Mouse (Mus musculus): ENCODE measurements around the gene Map3k5.
"Not testable (repeated sequence)": the region's sequence is repeated elsewhere in the genome, so short reads cannot be mapped to it uniquely, and the experiment has no call there.

Gene Map3k5

DNA sequence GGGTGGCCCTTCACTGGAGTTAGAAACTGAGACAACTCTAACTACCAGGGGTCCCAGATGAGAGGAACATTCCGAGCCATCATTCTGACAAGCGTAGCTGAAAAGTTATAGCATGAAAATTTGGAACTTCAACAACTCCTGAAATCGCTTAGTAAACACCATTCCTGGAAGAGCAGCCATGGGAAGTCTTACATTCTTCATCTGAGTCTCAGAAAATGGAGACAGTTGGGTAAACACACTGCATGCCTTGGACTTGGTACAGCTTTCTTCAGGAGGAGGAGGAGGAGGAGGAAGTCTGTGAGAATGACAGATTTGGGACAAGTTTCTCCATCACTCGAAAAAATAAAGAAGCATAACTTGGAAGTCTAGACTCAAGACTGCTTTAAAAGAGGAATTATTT lies 29.8 kb downstream of the Map3k5 start:
- DNase-seq (ENCODE audit: low read depth, low spot score): peak; percentile 61

DNA sequence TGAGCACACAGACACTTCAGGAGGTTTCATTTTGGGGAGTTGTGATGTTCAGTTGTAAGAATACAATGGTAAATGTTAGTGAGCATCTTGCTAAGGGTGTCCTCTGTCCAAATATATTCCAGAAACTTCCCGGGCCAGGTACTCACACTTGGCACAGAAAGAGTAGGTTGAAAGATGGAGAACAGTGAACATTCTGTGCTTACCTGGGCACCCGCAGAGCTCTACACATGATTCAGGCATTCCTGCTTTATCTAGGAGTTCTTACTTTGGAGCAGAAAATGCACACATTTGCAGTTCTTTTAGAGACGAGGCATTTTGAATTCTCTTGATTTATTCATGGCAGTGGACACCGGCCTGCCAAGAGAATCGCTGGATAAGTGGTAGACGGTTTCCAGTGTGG lies 32.3 kb downstream of the Map3k5 start:
- DNase-seq (ENCODE audit: low read depth, low spot score): peak; percentile 32

DNA sequence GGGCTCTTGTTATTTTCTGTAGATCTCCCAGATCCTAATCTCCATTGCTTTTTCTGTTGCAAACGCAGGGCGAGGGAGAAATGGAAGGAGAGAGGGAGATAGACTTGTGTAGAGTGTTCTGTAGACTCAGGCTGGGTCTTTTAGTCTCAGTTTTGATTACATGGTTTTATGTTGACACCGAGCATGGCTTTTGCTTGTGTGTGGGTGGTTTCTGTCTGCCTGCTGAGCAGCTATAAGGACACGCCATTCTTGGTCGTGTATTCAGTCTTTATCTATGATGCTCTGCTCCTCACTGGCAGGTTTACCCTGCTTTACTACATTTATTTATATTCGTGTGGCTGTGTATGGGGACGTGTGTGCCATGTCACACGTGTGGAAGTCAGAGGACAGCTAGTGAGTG lies 34.2 kb downstream of the Map3k5 start:
- no peak for DNase-seq (ENCODE audit: low read depth, low spot score)

DNA sequence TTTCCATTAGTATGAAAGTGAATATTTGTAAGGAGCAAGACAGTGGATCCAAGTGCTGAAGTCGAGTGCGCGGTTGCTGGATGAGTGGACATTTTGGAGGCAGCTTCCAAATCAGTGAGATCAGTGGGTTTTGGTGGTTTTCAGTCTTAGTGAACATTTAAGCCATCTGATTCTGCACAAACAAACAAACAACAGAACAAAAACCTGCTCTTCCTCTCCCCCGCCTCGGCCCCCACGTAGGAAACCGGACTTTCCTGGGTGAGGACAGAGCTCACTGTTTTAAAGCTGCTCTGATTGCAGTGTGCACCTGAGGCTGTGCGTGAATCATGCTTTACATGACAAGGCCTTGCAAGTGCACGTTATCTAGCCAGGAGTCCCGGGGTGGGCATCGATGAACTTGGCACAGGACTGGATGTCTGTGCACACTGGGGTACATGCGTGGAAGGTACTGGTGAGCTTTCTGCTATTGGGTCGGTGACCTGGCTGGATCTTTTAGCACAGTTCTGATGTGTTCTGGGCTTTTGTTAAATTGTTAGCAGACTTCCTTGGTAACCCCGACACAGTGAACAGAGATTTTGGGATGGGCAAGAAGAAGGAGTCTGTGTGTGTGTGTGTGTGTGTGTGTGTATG lies 35.7 kb downstream of the Map3k5 start:
- DNase-seq (ENCODE audit: low read depth, low spot score): no peak

DNA sequence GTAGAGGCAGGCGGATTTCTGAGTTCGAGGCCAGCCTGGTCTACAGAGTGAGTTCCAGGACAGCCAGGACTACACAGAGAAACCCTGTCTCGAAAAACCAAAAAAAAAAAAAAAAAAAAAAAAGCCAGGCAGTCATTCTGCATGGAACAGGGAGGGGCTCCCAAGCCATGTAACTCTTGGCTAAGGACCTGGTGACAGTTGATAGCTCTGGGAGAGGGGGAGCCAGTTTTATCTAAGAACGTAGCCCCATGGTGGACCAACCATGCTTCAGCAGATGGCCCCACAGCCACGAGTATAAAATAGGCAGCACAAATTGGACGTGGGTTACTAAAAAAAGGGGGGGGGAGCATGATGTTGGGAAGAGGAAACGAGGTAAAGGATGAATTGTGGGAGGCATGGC lies 37.2 kb downstream of the Map3k5 start:
- DNase-seq (ENCODE audit: low read depth, low spot score): not testable (repeated sequence)

DNA sequence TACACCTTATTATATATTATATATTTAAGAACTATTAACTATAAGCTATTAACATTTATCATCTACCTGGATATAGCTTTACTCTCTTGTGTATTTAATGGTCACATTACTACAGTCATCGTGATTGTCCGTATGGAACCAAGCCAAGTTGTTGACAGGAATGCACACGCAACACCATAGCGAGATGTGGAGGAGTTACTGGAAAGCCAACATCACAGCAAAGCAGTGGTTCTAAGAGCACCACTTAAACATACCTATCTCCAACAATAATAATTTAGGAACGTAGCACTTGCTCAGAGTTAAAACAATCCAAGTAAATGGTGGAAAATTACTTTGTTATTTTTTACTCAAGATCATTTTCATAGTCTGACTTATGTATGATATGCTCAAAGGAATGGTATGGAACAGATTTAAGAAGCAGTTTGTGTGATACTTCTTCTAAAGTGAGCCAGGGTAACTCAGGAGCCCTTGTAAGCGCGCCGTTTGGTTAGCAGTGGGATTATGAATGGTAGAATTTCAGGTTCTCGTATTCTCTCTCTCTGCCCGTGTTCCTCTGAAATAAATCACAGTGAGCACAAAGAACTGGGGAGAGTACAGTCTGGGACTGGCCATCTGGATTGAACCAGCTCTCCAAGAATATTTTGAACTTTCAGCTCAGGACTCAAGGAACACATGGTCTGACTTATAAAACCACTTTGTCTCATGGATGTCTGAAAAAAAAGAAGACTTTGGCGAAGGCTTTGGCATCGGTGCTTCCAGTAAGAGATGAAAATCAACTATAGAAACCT lies 39.2 kb downstream of the Map3k5 start:
- DNase-seq (ENCODE audit: low read depth, low spot score): peak; percentile 41

DNA sequence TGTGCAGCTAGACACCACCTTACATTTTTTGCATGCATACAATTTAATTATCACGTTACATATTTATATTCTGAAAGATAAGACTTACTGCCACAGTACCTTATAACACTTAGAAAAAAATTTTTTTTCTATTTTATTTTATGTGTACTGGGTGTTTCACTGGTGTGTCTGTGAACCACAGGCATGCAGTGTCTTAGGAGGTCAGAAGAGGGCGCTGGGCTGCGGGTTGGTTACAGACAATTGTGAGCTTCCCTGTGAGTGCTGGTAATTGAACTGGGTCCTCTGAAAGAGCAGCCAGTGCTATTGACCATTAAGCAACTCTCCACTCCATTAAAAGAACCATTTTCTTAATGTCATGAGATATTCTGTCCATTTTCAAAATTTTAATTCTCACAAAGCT lies 43.3 kb downstream of the Map3k5 start:
- no peak for DNase-seq (ENCODE audit: low read depth, low spot score)

DNA sequence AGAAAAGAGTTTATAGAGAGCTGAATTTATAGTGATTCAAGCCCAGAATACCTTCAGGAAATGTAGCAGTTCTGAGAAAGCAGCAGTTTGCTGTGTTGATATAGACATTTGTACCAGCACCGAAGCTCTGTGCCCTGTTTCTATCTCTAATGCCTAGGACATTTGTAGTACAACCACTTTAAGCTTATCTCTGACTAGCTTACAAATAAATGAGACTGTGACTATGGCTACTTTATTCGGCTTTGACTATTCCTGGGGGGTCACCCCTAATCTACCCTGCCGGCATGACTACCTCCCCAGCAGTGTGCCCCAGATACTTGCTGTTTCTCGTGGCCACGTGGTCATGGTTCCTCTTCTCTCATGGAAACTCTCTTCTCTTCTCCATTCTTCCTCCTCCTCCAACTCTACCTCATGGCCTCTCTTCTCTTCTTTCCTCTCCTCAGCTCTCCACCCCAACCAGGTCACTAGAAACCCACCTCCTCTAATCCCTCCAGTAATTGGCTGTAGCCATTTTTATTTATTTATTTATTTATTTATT lies 44.5 kb downstream of the Map3k5 start:
- DNase-seq (ENCODE audit: low read depth, low spot score): no peak

DNA sequence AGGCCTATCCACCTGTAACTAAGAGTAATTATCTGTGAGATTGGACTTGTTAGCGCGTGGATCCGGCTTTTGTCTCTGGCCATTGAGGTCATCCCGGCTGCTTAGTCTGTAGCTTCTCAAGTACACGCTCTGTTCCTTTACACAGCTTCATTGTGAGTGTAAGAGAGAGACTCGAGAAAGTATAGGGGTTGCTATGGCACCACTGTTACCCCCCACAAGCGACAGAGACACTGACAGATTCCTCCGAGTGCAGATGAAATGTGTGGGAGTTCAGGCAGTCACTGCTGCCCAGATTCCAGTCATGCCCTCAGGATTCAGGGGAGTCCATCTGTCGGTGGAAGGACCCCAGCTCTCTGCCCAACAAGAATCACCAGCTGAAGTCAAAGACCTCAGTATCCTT lies 53.5 kb downstream of the Map3k5 start:
- peak; percentile 55 for DNase-seq (ENCODE audit: low read depth, low spot score)

DNA sequence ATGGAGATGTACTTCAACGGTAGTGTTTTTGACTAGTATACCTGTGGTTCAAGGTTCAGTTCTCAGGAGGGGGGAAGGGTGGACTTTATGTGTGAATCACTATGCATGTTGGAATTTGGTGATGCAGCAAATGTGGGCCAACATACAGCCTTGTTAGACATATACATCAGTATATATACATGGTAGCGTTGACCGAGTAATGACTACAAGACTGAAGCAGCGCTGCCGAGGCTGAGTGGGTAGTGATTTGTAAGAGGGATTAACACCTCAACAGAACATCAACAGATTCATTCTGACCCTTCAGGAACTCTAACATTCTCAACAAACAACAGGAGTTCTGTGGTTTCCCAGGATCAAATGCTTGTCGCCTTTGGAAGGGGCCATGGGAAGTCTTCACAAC lies 55.7 kb downstream of the Map3k5 start:
- no peak for DNase-seq (ENCODE audit: low read depth, low spot score)

DNA sequence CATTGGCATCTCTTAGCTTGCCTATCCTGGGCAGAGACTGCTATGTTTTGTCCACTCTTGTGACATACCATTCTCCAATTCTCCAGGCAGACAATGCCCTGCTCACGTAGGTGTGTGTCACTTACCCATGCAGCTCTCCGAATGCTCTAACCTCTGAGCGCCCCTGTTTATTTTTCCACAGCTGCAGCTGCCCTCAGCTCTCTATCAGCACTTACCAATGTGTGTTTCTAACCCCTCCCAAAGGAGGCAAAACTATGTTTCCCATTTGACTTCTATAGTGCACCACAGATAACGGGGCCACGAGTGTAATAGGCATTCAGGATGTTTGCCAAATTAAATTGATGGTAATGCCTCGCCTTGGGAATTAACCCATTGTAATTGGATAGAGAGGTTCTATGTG lies 56.4 kb downstream of the Map3k5 start:
- DNase-seq (ENCODE audit: low read depth, low spot score): no peak

DNA sequence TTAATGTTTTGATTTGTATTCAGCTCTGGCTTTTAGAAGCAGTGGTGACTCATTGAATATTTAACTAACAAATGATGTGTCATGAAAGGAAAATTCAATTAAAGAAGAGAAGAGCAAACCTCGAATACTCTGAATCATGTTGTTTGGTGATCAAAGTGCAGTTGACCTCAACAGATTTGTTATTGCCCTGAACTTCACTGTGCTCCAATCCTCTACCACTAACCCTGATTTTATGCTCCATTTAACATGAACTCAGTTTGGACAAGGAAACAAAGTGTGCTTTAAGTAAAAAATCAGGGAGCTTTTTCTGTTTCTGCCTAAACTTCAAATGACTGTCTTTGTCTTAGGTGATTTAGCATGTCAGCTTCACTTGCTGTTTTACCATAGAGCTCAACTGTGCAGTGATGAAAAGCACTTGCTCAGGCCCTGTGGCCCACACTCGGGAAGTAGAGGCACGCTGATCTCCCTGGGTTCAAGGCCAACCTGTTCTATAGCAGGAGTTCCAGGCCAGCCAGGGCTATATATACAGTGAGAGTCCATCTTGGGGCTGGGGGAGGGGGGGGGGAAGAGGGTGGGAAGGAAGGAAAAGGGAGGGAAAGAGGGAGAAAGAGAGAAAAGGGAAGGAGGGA lies 57.1 kb downstream of the Map3k5 start:
- DNase-seq (ENCODE audit: low read depth, low spot score): no peak

DNA sequence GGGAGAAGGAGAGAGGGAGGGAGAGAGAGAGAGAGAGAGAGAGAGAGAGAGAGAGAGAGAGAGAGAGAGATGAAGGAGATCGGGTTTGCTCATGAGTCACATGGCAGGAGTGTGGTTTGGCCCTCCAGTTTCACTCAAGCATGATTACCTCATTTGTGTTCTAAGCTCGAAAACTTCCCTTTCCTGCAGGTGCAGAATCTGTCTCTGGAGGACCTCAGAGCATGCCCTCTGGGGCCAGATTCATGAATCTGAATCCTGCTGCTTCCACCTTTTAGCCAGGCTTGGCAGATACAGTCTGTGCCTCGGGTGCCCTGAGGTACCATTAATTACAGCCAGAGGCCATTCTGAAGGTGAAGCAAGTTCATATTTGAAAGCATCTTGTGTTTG lies 57.6 kb downstream of the Map3k5 start:
- no peak for DNase-seq (ENCODE audit: low read depth, low spot score)

DNA sequence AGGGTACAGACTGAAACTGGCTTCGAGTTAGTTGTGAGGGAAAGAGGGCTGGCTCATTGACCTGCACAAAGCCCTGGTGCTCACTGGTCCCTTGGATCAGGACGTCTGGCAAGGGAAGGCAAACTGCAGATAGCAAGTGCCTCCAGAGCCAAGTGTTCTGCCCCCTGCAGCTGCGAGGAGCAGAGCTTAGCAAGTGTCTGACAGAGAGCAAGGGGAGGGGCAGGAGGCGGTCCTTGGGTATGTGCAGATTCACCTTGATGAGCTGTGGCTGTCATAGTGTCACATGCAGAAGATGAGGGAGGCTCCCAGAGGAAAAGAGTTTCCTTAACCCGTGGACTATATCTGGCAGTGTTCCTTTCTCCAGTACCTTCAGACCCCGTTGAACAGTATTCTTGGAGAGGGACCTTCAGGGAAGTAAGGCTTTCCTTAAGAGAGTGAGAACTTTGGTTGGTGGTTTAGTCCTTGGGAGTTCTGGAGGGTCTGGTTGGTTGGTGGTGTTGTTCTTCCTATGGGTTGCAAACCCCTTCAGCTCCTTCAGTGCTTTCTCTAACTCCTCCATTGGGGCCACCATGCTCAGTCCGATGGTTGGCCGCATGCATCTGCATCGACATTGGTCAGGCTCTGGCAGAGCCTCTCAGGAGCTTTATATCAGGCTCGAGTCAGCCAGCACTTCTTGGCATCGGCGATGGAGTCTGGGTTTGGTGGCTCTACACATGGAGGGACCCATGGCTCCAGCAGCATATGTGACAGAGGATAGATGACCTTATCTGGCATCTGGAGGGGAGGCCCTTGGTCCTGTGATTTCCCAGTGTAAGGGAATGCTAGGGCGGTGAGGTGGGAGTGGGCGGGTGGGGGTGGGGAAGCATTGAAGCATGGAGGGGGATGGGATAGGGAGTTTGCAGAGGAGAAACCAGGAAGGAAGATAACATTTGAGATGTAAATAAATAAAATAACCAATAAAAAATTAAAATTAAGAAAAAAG lies 60.5 kb downstream of the Map3k5 start:
- peak; percentile 35 for DNase-seq (ENCODE audit: low read depth, low spot score)

DNA sequence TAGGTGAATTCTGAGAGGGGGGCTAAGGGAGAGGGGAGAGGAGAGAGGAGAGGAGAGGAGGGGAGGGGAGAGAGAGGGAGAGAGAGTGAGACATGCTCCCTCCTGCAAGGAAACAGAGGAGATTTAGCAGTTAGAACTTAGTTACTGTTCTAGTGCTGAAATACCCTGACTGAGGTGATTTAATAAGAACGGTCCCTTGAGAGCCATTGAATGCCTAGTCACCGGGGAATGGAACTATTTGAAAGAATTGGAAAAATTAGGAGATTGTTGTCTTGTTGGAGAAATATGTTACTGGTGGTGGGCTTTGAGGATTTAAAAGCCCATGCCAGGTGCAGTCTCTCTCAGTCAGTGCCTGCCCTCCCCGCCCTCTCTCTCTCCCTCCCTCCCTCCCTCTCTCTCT lies 61.9 kb downstream of the Map3k5 start:
- no peak for DNase-seq (ENCODE audit: low read depth, low spot score)

DNA sequence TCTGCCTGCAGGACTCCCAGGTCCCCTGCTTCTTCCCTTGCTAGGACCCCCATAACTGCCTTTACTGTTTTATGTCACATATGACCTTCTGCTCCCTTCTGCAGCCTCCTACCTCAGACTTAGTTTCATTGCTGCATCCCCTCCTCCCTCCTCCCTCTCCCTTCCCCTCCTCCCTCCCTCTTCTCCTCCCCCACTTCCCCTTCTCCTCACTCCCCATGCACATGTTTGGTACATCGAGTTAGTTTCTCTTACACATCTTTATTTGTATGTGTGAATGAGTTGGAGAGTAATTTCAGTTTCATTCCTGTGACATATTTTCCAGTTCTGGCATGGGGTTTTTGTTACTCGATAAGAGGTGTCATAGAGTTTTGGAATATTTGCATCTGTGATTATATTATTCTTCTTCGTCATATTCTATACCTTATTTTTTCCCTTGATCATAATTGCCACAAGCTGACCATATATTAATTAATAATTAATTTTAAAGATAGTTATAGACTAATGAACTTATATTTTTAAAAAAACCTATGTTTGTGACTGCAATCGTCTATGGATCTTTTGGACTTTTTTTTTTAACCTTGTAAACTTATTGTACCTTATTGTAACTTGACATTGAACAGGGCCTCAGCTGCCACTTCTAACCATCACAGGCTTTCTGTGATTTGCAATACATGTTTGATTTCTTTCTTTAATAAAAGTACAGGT lies 65.6 kb downstream of the Map3k5 start:
- DNase-seq (ENCODE audit: low read depth, low spot score): no peak

DNA sequence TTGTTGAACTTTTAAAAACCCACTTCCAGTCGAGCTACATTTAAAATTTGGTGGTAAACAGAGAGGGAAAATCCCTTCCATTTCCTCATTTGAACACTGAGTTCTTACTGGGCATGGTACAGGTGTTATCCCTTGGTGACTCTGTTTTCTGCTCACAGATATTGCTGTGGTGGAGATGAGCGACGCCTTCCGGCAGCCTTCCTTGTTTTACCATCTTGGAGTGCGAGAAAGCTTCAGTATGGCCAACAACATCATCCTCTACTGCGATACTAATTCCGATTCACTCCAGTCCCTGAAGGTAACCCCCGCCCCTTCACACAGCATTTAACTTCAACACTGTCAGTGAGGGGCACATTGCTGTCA lies 66.1 kb downstream of the Map3k5 start:
- no peak for DNase-seq (ENCODE audit: low read depth, low spot score)

DNA sequence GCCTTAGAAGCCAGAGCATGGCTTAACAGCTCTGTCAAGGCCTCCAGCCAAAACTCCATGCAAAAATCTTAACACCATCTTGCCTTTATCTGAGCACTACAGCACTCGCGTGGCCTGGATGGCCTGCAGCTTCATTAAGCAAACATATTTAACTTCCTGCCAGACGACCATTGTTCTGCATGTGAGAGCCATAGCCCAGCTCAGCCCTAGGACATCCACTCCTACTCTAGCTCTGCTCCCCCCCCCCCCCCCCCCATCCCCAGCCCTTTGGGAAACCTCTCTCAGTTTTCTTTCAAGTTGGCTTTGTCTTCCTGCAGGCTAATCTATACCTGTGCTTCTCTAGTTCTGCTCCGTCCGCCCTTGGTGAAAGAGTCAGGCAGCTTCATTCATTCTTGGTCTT lies 67.7 kb downstream of the Map3k5 start:
- DNase-seq (ENCODE audit: low read depth, low spot score): no peak

DNA sequence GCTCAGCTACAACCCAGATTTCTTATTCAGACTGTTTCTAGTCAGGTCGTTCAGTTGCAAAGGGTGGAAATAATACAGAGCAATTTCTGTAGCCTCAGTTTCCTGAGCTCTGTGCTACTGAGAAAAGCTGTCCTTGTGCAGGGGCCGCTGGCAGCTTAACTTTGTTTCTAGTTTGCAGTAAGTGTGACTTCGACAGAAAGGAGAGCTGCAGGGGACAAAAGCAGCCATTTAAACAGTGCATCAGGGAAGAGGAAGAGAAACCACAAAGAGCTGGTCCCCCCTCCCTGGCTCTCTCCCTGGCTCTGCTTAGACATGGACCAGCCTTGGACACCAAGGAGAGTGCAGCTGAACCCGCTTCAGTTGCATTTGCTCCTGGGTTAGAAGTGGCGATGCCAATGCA lies 68.7 kb downstream of the Map3k5 start:
- no peak for DNase-seq (ENCODE audit: low read depth, low spot score)

DNA sequence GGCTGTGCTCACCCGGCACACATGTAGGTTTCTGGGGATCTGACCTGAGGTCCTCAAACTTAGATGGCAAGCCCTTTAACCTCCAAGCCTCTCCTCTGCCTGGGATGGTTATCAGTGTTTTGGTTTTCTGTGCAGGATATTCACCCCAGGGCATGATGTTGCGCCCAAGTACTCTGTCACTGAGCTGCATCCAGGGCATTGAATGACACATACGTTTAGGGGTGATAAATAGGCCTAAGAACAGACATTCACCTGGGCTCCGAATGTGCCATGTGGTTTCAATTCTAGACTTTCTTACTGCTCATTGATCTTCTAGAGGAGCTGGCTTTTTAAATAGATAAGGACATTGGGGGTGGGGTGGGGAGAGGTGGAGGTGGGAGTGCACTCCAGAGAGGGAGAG lies 70.5 kb downstream of the Map3k5 start:
- no peak for DNase-seq (ENCODE audit: low read depth, low spot score)

DNA sequence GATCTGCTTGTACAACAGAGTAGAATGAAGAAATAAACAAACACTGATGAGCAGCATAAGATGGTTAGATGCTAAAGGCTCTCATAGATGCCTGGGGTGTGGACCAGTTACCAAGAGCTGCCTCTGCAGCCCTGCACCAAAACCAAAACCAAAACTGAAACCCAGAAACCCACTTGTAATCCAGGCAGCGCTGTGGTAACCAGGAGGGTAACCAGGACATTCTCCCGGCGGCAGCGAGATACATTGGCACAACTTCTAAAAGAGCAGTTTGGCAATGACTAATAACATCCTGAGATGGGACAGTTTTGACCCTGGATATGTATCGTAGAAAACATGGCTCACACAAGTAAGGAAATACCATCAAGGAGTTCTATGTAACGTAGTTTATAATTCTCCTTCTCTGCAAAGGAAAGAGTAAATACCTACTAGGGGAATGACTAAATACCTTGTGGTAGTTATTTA lies 71.2 kb downstream of the Map3k5 start:
- DNase-seq (ENCODE audit: low read depth, low spot score): no peak

Measured in brain, adult 2 months (tissue).